Mouse (Mus musculus) natural killer cell, adult 2 months (primary cell): Measurements from ENCODE around the gene Serpina1a.
"Not testable (repeated sequence)": the region's sequence is repeated elsewhere in the genome, so short reads cannot be mapped to it uniquely, and the experiment has no call there.

Experiments
- DNase-seq, 2 experiments: peaks; one replicate each; pipeline ENCODE4 v3.0.0; 2022; ENCODE audit warnings: low spot score in 2 of 2

Serpina1a gene

GRCm38 (mm10) chr12:103863101-103863974 is at the start of gene Serpina1a:
Gene Serpina1a (minus strand): TSS chr12:103863562.
- not testable (repeated sequence) for DNase-seq

- DNase-seq = not testable (repeated sequence)
Measured at GRCm38 (mm10) chr12:103909181-103909580, 45.8 kb upstream of the Serpina1a start.

- not testable (repeated sequence) for DNase-seq
Measured at GRCm38 (mm10) chr12:103907746-103908145, 44.4 kb upstream of the Serpina1a start.

- DNase-seq = not testable (repeated sequence)
Measured at GRCm38 (mm10) chr12:103904837-103905340, 41.5 kb upstream of the Serpina1a start, which contains the start of gene Serpina1c. Gene Serpina1c (minus strand): TSS chr12:103904887.

GRCm38 (mm10) chr12:103901929-103902328 is 38.6 kb upstream of the Serpina1a start:
- not testable (repeated sequence) for DNase-seq

GRCm38 (mm10) chr12:103866873-103867272 is 3.5 kb upstream of the Serpina1a start:
- DNase-seq = not testable (repeated sequence)

- no peak for DNase-seq
Measured at GRCm38 (mm10) chr12:103860976-103861375, 2.4 kb downstream of the Serpina1a start.

- not testable (repeated sequence) for DNase-seq
Measured at GRCm38 (mm10) chr12:103860571-103860970, 2.8 kb downstream of the Serpina1a start.

- not testable (repeated sequence) for DNase-seq
Measured at GRCm38 (mm10) chr12:103859584-103859983, 3.8 kb downstream of the Serpina1a start.

GRCm38 (mm10) chr12:103853032-103853431 is 10.3 kb downstream of the Serpina1a start:
- DNase-seq = not testable (repeated sequence)

- DNase-seq = not testable (repeated sequence)
Measured at GRCm38 (mm10) chr12:103830273-103830672, 33.1 kb downstream of the Serpina1a start, which contains the start of gene Serpina1b. Gene Serpina1b (minus strand): TSS chr12:103830373.

GRCm38 (mm10) chr12:103827661-103828372 is 35.5 kb downstream of the Serpina1a start:
- not testable (repeated sequence) for DNase-seq

- not testable (repeated sequence) for DNase-seq
Measured at GRCm38 (mm10) chr12:103823826-103824225, 39.5 kb downstream of the Serpina1a start.
